Mouse (Mus musculus): ENCODE measurements at regions not wholly inside any gene's neighbourhood (a gene's known extent, or its start where the extent isn't known, plus 50 kb on each side); places are given as distances from the start of the nearest gene placed in this dataset.

GRCm38 (mm10) chr16:55537548-55537947 lies 239.8 kb upstream of the Zpld1 start:
- WGBS, result 54% methylated on average over 5 of the region's 5 CpGs
- Histone ChIP-seq H3K36me3 (ENCODE audit: control insufficient read depth, insufficient read depth, low read length) (no peaks in the 10 kb centered on the region), H3K27ac (replicated peaks; ENCODE audit: insufficient read depth, low read depth, low read length) (no peak overlapping the region), H3K9ac (ENCODE audit: low read depth, low read length) (no peak overlapping the region), H3K4me1 (ENCODE audit: control insufficient read depth, insufficient read depth, low read length) (no peaks in the 10 kb centered on the region), H3K4me3 (ENCODE audit: insufficient read depth, low read depth, low read length) (no peak overlapping the region), H3K27me3 (ENCODE audit: control insufficient read depth, insufficient read depth, low read length) (no peaks in the 10 kb centered on the region), H3K79me2 (ENCODE audit: control insufficient read depth, insufficient read depth, low read length) (no peaks in the 10 kb centered on the region)
- DNase-seq (ENCODE audit: extremely low read depth, low read depth, low spot score), result peak; percentile 78
- TF ChIP-seq POLR2A (IDR thresholded peaks at IDR 0.05; ENCODE audit: extremely low read depth, insufficient read depth, low read length) (no peak), CTCF (IDR thresholded peaks at IDR 0.05; ENCODE audit: low read depth, low read length) (no peak)

DNA sequence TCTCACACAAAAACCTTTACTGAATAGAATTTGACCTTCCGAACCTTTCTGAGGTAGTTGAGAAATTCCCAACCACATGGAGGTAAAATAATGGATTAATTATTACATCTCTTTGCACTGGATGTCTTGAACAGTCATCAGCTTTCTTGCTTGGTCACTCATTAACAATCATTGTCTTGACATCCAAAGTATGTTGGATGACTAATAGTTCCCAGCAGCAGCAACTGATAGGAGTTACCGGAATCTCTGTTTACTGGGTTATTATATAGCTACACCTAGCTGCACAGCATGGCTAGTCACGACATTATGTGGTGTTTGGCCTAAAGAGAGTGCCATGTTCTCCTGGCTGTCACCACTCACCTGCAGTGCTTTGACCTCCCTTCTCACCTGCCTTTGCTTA lies 234.9 kb upstream of the Zpld1 start:
- Histone ChIP-seq H3K4me1 (ENCODE audit: control insufficient read depth, insufficient read depth, low read length) (no peaks in the 10 kb centered on the region), H3K27me3 (ENCODE audit: control insufficient read depth, insufficient read depth, low read length) (no peaks in the 10 kb centered on the region), H3K27ac (replicated peaks; ENCODE audit: insufficient read depth, low read depth, low read length) (no peak overlapping the region), H3K79me2 (ENCODE audit: control insufficient read depth, insufficient read depth, low read length) (no peaks in the 10 kb centered on the region), H3K4me3 (ENCODE audit: insufficient read depth, low read depth, low read length) (no peak overlapping the region), H3K9ac (ENCODE audit: low read depth, low read length) (no peak overlapping the region), H3K36me3 (ENCODE audit: control insufficient read depth, insufficient read depth, low read length) (no peaks in the 10 kb centered on the region)
- WGBS, result 75% methylated on average over 3 of the region's 3 CpGs
- TF ChIP-seq POLR2A (IDR thresholded peaks at IDR 0.05; ENCODE audit: extremely low read depth, insufficient read depth, low read length) (no peak), CTCF (IDR thresholded peaks at IDR 0.05; ENCODE audit: low read depth, low read length) (no peak)
- peak; percentile 27 for DNase-seq (ENCODE audit: extremely low read depth, low read depth, low spot score)

DNA sequence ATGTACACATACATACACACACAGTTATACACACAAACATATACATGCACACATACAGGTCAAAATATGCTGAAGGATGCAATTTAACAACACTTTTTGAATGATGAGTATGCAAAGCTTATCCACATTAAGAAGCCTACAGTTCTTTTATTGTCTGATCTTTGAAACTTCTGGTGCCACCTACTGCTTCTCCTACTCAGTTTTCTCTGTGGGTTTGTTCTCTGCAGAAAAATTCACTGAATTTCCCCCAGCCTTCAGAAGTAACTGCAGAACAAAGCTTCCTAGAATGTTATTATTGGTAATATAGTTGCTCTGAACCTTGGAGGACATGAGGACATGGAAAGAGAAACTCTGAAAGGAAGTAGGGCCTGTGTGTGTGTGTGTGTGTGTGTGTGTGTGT lies 233.1 kb upstream of the Zpld1 start:
- no peaks in the 10 kb centered on the region for H3K36me3 ChIP-seq (ENCODE audit: control insufficient read depth, insufficient read depth, low read length)
- no peak overlapping the region for H3K9ac ChIP-seq (ENCODE audit: low read depth, low read length)
- no peak for DNase-seq (ENCODE audit: extremely low read depth, low read depth, low spot score)
- no peak overlapping the region for H3K4me3 ChIP-seq (ENCODE audit: insufficient read depth, low read depth, low read length)
- no peaks in the 10 kb centered on the region for H3K79me2 ChIP-seq (ENCODE audit: control insufficient read depth, insufficient read depth, low read length)
- H3K4me1 ChIP-seq (ENCODE audit: control insufficient read depth, insufficient read depth, low read length), result no peaks in the 10 kb centered on the region
- TF ChIP-seq POLR2A (IDR thresholded peaks at IDR 0.05; ENCODE audit: extremely low read depth, insufficient read depth, low read length) (no peak), CTCF (IDR thresholded peaks at IDR 0.05; ENCODE audit: low read depth, low read length) (no peak)
- H3K27ac ChIP-seq (replicated peaks; ENCODE audit: insufficient read depth, low read depth, low read length), result no peak overlapping the region
- no peaks in the 10 kb centered on the region for H3K27me3 ChIP-seq (ENCODE audit: control insufficient read depth, insufficient read depth, low read length)

GRCm38 (mm10) chr16:55527680-55528079 lies 229.9 kb upstream of the Zpld1 start:
- no peak overlapping the region for H3K4me3 ChIP-seq (ENCODE audit: insufficient read depth, low read depth, low read length)
- no peaks in the 10 kb centered on the region for H3K27me3 ChIP-seq (ENCODE audit: control insufficient read depth, insufficient read depth, low read length)
- H3K4me1 ChIP-seq (ENCODE audit: control insufficient read depth, insufficient read depth, low read length), result no peaks in the 10 kb centered on the region
- TF ChIP-seq POLR2A (IDR thresholded peaks at IDR 0.05; ENCODE audit: extremely low read depth, insufficient read depth, low read length) (no peak), CTCF (IDR thresholded peaks at IDR 0.05; ENCODE audit: low read depth, low read length) (no peak)
- DNase-seq (ENCODE audit: extremely low read depth, low read depth, low spot score), result no peak
- H3K79me2 ChIP-seq (ENCODE audit: control insufficient read depth, insufficient read depth, low read length), result no peaks in the 10 kb centered on the region
- no peaks in the 10 kb centered on the region for H3K36me3 ChIP-seq (ENCODE audit: control insufficient read depth, insufficient read depth, low read length)
- 92% methylated on average over 5 of the region's 5 CpGs for WGBS
- H3K27ac ChIP-seq (replicated peaks; ENCODE audit: insufficient read depth, low read depth, low read length), result no peak overlapping the region
- no peak overlapping the region for H3K9ac ChIP-seq (ENCODE audit: low read depth, low read length)

GRCm38 (mm10) chr16:55526230-55526842 lies 228.6 kb upstream of the Zpld1 start:
- TF ChIP-seq POLR2A (IDR thresholded peaks at IDR 0.05; ENCODE audit: extremely low read depth, insufficient read depth, low read length) (no peak), CTCF (IDR thresholded peaks at IDR 0.05; ENCODE audit: low read depth, low read length) (no peak)
- no peak overlapping the region for H3K9ac ChIP-seq (ENCODE audit: low read depth, low read length)
- DNase-seq (ENCODE audit: extremely low read depth, low read depth, low spot score), result no peak
- H3K27ac ChIP-seq (replicated peaks; ENCODE audit: insufficient read depth, low read depth, low read length), result no peak overlapping the region
- H3K4me3 ChIP-seq (ENCODE audit: insufficient read depth, low read depth, low read length), result no peak overlapping the region
- no peaks in the 10 kb centered on the region for H3K4me1 ChIP-seq (ENCODE audit: control insufficient read depth, insufficient read depth, low read length)
- no peaks in the 10 kb centered on the region for H3K79me2 ChIP-seq (ENCODE audit: control insufficient read depth, insufficient read depth, low read length)
- no peaks in the 10 kb centered on the region for H3K36me3 ChIP-seq (ENCODE audit: control insufficient read depth, insufficient read depth, low read length)
- no peaks in the 10 kb centered on the region for H3K27me3 ChIP-seq (ENCODE audit: control insufficient read depth, insufficient read depth, low read length)
- WGBS, result 69% methylated on average over 5 of the region's 5 CpGs

DNA sequence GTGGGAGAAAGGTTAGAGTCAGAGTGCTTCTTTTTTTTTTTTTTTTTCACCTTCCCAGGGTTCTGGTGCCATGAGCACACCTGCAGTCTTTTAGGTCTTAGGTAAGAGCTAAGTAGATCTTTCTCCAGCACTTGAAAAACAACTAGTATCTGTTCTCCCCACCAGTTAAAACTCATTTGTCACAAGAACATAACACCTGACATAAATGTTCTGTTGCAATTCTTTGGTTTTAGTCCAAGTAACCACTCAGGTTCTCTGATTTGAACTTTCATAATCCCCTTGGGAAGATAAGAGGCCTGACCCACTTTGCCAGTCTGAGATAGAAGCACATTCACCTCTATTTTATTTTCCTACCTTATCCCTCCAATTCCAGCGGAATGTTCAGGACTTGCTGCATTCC lies 225.5 kb upstream of the Zpld1 start:
- peak; percentile 77 for DNase-seq (ENCODE audit: extremely low read depth, low read depth, low spot score)
- H3K4me3 ChIP-seq (ENCODE audit: insufficient read depth, low read depth, low read length), result no peak overlapping the region
- H3K27ac ChIP-seq (replicated peaks; ENCODE audit: insufficient read depth, low read depth, low read length), result no peak overlapping the region
- H3K4me1 ChIP-seq (ENCODE audit: control insufficient read depth, insufficient read depth, low read length), result no peaks in the 10 kb centered on the region
- H3K36me3 ChIP-seq (ENCODE audit: control insufficient read depth, insufficient read depth, low read length), result no peaks in the 10 kb centered on the region
- H3K27me3 ChIP-seq (ENCODE audit: control insufficient read depth, insufficient read depth, low read length), result no peaks in the 10 kb centered on the region
- H3K9ac ChIP-seq (ENCODE audit: low read depth, low read length), result no peak overlapping the region
- H3K79me2 ChIP-seq (ENCODE audit: control insufficient read depth, insufficient read depth, low read length), result no peaks in the 10 kb centered on the region
- WGBS, result 46% methylated on average over 1 of the region's 1 CpGs
- TF ChIP-seq CTCF (IDR thresholded peaks at IDR 0.05; ENCODE audit: low read depth, low read length), result no peak
- no peak for TF ChIP-seq POLR2A (IDR thresholded peaks at IDR 0.05; ENCODE audit: extremely low read depth, insufficient read depth, low read length)
